Mouse (Mus musculus) forebrain, postnatal 0 days (tissue): ENCODE measurements around the gene Nhlh1. TPM values are rescaled to one million over a fixed set of nuclear protein-coding genes. Genes with fewer than 3 reads are reported as not detected.

Experiments
- ATAC-seq: fragments of 200-750 bp; cut with Nextera tagmentation; 2 replicates; pipeline ENCODE4 v1.8.0; 2017; ENCODE audit warnings: mild to moderate bottlenecking, moderate library complexity
- DNase-seq: peaks from one replicate; pipeline ENCODE4 v3.0.0-alpha.2; 2015
- H3K27ac ChIP-seq: fragments of 300-500 bp; sonication (generic); 2 replicates; pipeline ENCODE4 v1.5.1; 2014; ENCODE audit warnings: low read depth, mild to moderate bottlenecking, antibody characterized with exemption, low read length, moderate library complexity, mixed read lengths
- H3K27me3 ChIP-seq: fragments of 300-500 bp; sonication (generic); 2 replicates; pipeline ENCODE4 v1.6.1; 2014; ENCODE audit warnings: mild to moderate bottlenecking, low read length, mixed read lengths; ENCODE audit not compliant: insufficient read depth
- H3K36me3 ChIP-seq: fragments of 300-500 bp; sonication (generic); 2 replicates; pipeline ENCODE4 v1.6.1; 2014; ENCODE audit warnings: mild to moderate bottlenecking, moderate library complexity; ENCODE audit not compliant: insufficient read depth
- H3K4me1 ChIP-seq: fragments of 300-500 bp; sonication (generic); 2 replicates; pipeline ENCODE4 v1.6.1; 2014; ENCODE audit warnings: antibody characterized with exemption; ENCODE audit not compliant: insufficient read depth
- H3K4me2 ChIP-seq: fragments of 300-500 bp; sonication (generic); 2 replicates; pipeline ENCODE4 v1.6.1; 2014; ENCODE audit warnings: low read depth, mild to moderate bottlenecking, moderate library complexity
- H3K4me3 ChIP-seq: fragments of 300-500 bp; sonication (generic); 2 replicates; pipeline ENCODE4 v1.5.1; 2014; ENCODE audit warnings: low read depth, low read length, mixed read lengths
- H3K9ac ChIP-seq: fragments of 300-500 bp; sonication (generic); 2 replicates; pipeline ENCODE4 v1.6.1; 2014; ENCODE audit warnings: mild to moderate bottlenecking
- H3K9me3 ChIP-seq: fragments of 300-500 bp; sonication (generic); 2 replicates; pipeline ENCODE4 v1.6.1; 2016; ENCODE audit warnings: low read length
- CTCF ChIP-seq: sonication (generic); IDR thresholded peaks from 2 replicates; pipeline ENCODE4 v1.5.1; 2016; ENCODE audit warnings: antibody characterized with exemption, control low read depth, low read depth
- WGBS: fragments of 180-500 bp; shearing (Covaris S2); extraction: QIAGEN DNeasy Blood & Tissue Kit; methylation state at CpG from one replicate; pipeline ENCODE4 v1.1.7; 2014; 5-methylcytosine and 5-hydroxymethylcytosine counted together
- polyA plus RNA-seq: library from polyadenylated mRNA; unstranded; fragments of >200 nt; fragmentation: Nextera tagmentation; extraction: Ambion mirVana; gene quantifications from 2 replicates; pipeline ENCODE4 v1.2.1, GENCODE M21; 2015
- total RNA-seq: library from RNA; depleted of rRNA; stranded (reverse); fragments of >200 nt; gene quantifications from 2 replicates; pipeline ENCODE4 v1.2.3, GENCODE M21; 2014

Nhlh1 gene
- total and polyA plus RNA-seq, 2 experiments from 2014 or later, result 0.47 to 0.95 TPM

GRCm38 (mm10) chr1:172053541-172054440 lies 3.6 kb downstream of the Nhlh1 start:
- peak overlapping the region; percentile 41 for H3K4me3 ChIP-seq
- no peaks in the 10 kb centered on the region for H3K36me3 ChIP-seq
- H3K4me2 ChIP-seq, result peak overlapping the region; percentile 78
- H3K27me3 ChIP-seq, result no peaks in the 10 kb centered on the region
- no peak overlapping the region for H3K27ac ChIP-seq
- peaks cover 3% of the 10 kb centered on the region; the same call in 1 of the 2 replicates for H3K4me1 ChIP-seq
- no peaks in the 10 kb centered on the region for H3K9me3 ChIP-seq
- H3K9ac ChIP-seq, result peak overlapping the region; percentile 58
- 6% methylated on average over 42 of the region's 42 CpGs for WGBS
- TF ChIP-seq CTCF, result no peak
- peak; percentile 65 for ATAC-seq
- DNase-seq, result peak; percentile 58

GRCm38 (mm10) chr1:172052766-172053279 lies 4.5 kb downstream of the Nhlh1 start:
- Histone ChIP-seq H3K9me3 (no peaks in the 10 kb centered on the region), H3K4me2 (no peak overlapping the region), H3K27ac (no peak overlapping the region), H3K4me3 (no peak overlapping the region), H3K9ac (no peak overlapping the region), H3K36me3 (no peaks in the 10 kb centered on the region), H3K4me1 (peaks cover 3% of the 10 kb centered on the region; the same call in 1 of the 2 replicates), H3K27me3 (no peaks in the 10 kb centered on the region)
- DNase-seq (no peak), ATAC-seq (no peak)
- no peak for TF ChIP-seq CTCF
- 31% methylated on average over 10 of the region's 10 CpGs for WGBS

- ATAC-seq, result peak; percentile 17
- Histone ChIP-seq H3K9ac (no peak overlapping the region), H3K4me2 (peak overlapping the region; percentile 11; the same call in 1 of the 2 replicates), H3K4me3 (no peak overlapping the region), H3K9me3 (no peaks in the 10 kb centered on the region), H3K27me3 (no peaks in the 10 kb centered on the region), H3K27ac (0 out of 2 replicates have a peak overlapping the region, but pooled peaks have one; percentile 57), H3K36me3 (no peaks in the 10 kb centered on the region), H3K4me1 (peaks cover 3% of the 10 kb centered on the region; the same call in 1 of the 2 replicates)
- TF ChIP-seq CTCF, result no peak
- DNase-seq, result no peak
- 19% methylated on average over 13 of the region's 13 CpGs for WGBS
Measured at GRCm38 (mm10) chr1:172049131-172049782, 8.1 kb downstream of the Nhlh1 start.

GRCm38 (mm10) chr1:172048241-172048734 lies 9.1 kb downstream of the Nhlh1 start:
- Histone ChIP-seq H3K9me3 (no peaks in the 10 kb centered on the region), H3K4me2 (no peak overlapping the region), H3K36me3 (no peaks in the 10 kb centered on the region), H3K27ac (peak overlapping the region; percentile 57), H3K4me1 (no peaks in the 10 kb centered on the region), H3K27me3 (no peaks in the 10 kb centered on the region), H3K4me3 (no peak overlapping the region), H3K9ac (peak overlapping the region; percentile 31; the same call in 1 of the 2 replicates)
- ATAC-seq, result peak; percentile 70
- TF ChIP-seq CTCF, result no peak
- WGBS, result 5% methylated on average over 6 of the region's 6 CpGs
- DNase-seq, result peak; percentile 50

- H3K4me3 ChIP-seq, result no peak overlapping the region
- peak; percentile 90 for TF ChIP-seq CTCF
- H3K27ac ChIP-seq, result no peak overlapping the region
- no peaks in the 10 kb centered on the region for H3K27me3 ChIP-seq
- H3K9ac ChIP-seq, result no peak overlapping the region
- H3K4me2 ChIP-seq, result no peak overlapping the region
- H3K9me3 ChIP-seq, result no peaks in the 10 kb centered on the region
- WGBS, result 12% methylated on average over 5 of the region's 5 CpGs
- no peaks in the 10 kb centered on the region for H3K36me3 ChIP-seq
- ATAC-seq (peak; percentile 75), DNase-seq (peak; percentile 91)
- no peaks in the 10 kb centered on the region for H3K4me1 ChIP-seq
Measured at GRCm38 (mm10) chr1:172046938-172047337, 10.4 kb downstream of the Nhlh1 start.

GRCm38 (mm10) chr1:172046410-172046809 lies 11.0 kb downstream of the Nhlh1 start:
- 74% methylated on average over 8 of the region's 8 CpGs for WGBS
- H3K27ac ChIP-seq, result no peak overlapping the region
- H3K4me1 ChIP-seq, result no peaks in the 10 kb centered on the region
- no peak for TF ChIP-seq CTCF
- H3K27me3 ChIP-seq, result no peaks in the 10 kb centered on the region
- ATAC-seq (no peak), DNase-seq (no peak)
- H3K4me3 ChIP-seq, result no peak overlapping the region
- H3K9ac ChIP-seq, result no peak overlapping the region
- no peaks in the 10 kb centered on the region for H3K9me3 ChIP-seq
- no peak overlapping the region for H3K4me2 ChIP-seq
- H3K36me3 ChIP-seq, result no peaks in the 10 kb centered on the region
